Mouse (Mus musculus) liver, embryonic 14.5 days (tissue): Measurements from ENCODE around the gene Ero1lb.
"Not testable (repeated sequence)": the region's sequence is repeated elsewhere in the genome, so short reads cannot be mapped to it uniquely, and the experiment has no call there.

Experiments
- CTCF ChIP-seq: IDR thresholded peaks from 2 replicates; pipeline ENCODE4 v1.5.1; 2016; ENCODE audit warnings: antibody characterized with exemption, low read depth, control low read depth
- EP300 ChIP-seq: IDR thresholded peaks from 2 replicates; pipeline ENCODE4 v1.6.1; 2016; ENCODE audit warnings: antibody characterized with exemption, low read depth

GRCm38 (mm10) chr13:12634941-12635588 lies 69.4 kb downstream of the Ero1lb start:
- not testable (repeated sequence) for TF ChIP-seq CTCF, EP300
